Mouse (Mus musculus): ENCODE measurements at regions not wholly inside any gene's neighbourhood (a gene's known extent, or its start where the extent isn't known, plus 50 kb on each side); places are given as distances from the start of the nearest gene placed in this dataset.

DNA sequence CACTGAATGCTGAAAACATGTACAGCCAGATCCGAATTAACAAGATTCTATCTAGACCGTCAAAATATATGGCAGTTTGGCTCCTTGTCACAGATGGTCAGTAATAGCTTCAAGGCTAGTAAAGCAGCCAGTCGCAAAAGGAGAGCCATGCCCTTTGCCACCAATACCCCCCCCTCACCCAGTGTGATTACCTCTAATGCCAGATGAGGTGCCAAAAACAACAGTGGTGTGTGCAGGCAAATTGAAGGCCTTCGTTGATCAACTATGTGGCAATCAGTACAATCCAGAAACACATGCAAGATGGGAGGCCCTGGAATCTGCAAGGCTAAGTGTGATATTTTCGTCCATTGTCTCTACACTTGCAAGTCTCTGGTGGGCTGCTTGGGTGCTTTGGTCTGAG lies 75.8 kb upstream of the Kcnd3 start:
- no peak for DNase-seq (ENCODE audit: low read depth)

DNA sequence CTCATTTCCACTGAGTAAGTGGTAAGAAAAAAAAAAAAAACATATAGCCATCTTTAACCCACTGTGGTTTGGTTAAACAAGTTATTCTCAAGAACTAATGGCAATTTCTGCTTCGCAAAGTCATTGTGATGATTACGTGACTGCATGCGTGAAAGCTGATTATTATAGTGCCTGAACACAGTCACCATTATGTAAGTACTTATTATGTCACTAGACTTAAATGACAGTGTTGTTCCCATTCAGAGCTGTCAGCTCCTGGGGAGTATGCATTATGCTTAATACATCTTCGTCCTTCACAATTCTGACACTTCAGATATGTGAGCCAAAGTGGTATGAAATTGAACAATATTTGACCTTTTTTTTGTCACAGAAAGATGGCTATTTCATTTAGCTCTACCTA lies 71.3 kb upstream of the Kcnd3 start:
- DNase-seq (ENCODE audit: low read depth): no peak

DNA sequence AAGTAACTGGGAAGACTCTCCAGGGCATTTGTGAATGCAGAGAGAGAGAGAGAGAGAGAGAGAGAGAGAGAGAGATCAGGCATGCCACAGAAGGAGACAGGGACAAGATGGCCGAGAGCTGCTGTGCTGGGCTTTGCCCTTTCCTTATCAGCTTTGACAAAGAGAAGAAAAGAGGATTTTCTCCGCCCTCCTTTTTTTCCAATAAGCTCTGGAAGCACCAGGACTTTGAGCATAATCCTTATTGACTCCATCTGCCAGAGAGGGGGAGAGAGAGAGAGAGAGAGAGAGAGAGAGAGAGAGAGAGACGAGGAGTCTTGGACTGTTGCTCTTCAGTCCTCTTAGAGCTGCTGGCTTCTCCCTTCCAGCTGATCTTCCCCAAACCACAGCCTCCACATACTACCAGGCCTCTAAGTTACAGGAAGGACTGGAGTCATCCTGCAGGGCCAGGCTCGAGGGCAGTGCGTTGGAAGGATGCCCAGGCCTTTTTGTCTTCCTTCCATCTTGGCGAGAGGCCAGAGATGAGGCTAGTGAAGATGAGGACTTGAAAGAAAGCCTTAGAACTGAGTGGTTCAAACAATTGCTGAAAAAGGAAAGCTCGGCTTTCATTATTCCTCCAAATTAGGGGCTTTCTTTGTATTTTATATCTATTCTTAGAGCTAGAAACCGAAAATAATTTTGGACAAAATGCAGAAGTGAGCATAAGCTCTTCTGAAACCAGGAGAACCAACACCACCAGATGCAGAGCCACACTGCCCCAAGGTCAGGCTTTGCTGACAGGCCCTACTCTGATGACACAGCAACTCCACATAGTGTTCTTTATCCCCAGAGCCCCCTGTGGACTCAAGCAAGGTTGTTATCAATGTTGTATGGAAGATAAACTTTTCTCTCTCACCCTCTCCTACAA lies 59.3 kb upstream of the Kcnd3 start:
- DNase-seq (ENCODE audit: low read depth): no peak
